Mouse (Mus musculus): ENCODE measurements around the gene Rps6kb2.

Rps6kb2 gene

DNA sequence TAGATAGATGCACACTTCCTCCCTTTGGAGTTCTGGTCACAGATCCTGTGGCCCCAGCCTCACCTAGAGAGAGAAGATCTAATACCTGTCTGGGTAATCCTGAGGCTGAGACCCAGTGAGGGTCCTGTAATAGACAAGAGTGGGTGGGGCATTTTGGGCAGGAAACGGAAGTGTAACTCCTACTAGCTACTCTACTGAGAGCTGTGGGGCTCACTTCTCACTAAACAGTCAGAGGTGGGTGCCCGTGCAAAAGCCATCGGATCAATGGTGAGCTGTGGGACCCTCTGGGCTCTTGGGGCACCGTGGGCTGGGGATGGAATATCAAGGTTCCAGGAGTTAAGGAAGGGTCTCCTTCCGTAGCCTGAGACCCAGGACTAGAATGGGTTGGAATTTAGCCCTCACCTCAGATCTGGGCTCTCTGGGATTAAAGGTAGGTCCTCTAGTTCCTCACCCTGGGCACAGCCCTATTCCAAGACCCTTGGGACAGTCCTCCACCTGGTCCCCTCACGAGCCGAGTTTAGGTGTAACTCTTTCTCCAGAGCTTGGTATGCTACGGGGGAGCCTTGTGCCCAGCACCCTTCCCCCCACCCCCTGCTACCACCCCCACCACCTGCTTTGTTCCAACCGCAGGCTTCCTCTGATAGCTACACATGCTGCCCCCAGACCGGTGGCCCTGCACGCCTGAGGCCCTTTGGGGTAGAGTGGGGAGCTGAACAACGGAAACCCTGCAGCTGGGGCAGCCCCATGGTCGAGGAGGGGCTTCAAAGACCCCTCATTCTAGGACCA, 8.5 kb downstream of the Rps6kb2 start:
- DNase-seq (ENCODE audit: low read depth), result no peak

DNA sequence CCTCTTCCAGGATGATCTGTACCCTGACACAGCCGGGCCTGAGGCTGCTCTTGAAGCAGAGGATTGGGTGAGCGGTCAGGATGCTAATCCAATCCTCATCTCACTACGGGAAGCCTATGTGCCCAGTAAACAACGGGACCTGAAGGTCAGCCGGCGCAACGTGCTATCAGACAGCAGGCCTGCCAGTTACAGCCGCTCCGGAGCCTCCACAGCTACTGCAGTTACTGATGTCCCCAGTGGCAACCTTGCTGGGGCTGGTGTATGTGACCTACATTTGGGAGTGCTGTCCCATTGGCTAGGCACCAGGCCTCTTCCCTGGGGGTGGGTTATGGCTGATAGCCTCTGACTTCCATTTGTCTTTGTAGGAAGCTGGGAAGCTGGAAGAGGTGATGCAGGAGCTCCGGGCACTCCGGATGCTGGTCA, 9.9 kb downstream of the Rps6kb2 start, which contains the start of gene Ptprcap:
Ptprcap (plus strand) TSS at position 373 of the 423 bp plus-strand sequence.
- no peak for DNase-seq (ENCODE audit: low read depth)

DNA sequence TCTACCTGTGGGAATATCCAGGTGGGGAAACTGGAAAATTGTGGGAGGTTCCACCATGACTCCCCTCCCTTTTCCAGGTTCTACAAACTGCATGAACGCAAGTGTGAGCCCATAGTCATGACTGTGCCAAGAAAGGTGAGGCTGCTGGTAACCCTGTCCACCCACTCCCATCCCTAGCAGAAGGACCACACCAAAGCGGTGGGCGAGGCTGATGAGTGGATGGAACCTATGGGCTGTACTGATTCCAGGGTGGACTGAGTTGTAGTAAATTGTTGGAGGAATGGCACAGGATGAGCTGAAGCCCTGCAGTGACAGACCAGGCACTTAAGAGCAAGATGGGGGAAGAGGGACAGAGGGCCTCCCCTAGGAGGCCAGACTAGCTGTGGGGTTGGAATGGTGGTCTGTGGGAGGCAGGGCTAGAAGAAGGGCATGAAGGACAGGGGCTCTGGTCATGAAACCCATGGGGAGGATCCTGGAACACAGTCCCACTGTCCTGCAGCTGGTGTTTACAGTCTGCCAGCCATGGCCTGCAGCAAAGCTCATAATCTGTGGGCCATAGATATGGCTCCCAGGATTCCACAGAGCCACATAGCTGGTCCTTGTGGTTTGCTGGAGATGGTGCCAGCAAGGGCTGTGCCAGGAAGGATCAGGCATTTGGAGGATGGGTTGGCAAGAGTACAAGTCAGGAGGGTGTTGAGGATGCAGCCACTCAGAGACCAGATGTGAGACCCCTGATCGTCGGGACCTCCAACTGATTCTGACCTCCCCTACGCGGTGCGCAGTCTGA, 10.5 kb downstream of the Rps6kb2 start:
- DNase-seq (ENCODE audit: low read depth), result no peak

- DNase-seq (ENCODE audit: low read depth), result no peak
These were observed 11.3 kb downstream of the Rps6kb2 start for GRCm38 (mm10) chr19:4151898-4152297.

DNA sequence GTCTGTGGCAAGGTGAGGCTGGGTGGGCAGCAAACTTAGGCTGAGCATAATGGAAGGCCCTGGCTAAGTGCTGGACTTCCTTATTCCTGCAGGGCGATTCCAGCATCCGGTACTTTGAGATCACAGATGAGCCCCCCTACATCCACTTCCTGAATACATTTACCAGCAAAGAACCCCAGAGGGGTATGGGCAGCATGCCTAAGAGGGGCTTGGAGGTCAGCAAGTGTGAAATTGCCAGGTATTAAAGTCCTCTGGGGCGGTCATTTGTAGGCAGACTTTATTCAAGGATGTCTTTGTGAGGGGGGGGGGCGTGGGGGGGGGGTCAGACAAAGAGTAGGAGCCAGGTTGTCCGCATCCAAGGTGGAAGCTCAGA, 11.7 kb downstream of the Rps6kb2 start:
- DNase-seq (ENCODE audit: low read depth), result no peak

DNA sequence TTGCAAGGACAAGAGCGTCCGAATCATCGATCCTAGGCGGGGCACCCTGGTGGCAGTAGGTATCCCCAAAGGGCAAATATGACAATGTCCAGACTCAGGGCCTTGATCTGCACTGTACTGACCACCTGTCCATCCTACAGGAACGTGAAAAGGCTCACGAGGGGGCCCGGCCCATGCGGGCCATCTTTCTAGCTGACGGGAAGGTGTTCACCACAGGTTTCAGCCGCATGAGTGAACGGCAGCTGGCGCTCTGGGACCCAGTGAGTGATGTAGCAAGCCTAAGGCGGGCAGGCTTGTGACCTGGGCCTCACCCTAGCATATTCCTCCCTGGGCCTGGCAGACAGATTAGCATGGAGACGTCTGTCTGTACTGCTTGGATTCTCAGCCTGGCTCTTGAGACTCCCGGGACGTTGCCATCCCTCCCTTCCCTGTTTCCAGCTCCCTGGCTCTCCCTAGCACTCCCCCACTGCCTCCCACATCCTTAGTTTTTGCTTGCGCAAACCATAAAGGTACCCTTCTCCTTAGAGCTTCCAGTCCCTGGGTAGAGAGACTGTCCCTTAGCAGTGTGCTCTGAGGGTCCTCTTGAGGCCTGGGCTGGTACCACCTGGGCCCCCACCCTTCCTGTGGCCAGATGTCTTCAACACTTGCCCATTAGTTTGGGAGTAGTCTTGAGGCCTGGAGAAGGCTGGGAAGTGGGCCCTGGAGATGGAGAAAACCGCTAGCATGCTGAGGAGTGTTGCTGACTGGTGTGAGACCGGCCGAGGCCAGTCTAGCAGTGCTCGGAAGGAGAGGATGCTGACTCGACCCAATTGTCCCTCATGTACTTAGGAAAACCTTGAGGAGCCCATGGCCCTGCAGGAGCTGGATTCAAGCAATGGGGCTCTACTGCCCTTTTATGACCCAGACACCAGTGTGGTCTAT, 12.3 kb downstream of the Rps6kb2 start:
- no peak for DNase-seq (ENCODE audit: low read depth)

- DNase-seq (ENCODE audit: low read depth), result no peak
These were observed 13.2 kb downstream of the Rps6kb2 start for GRCm38 (mm10) chr19:4149764-4150461.

DNA sequence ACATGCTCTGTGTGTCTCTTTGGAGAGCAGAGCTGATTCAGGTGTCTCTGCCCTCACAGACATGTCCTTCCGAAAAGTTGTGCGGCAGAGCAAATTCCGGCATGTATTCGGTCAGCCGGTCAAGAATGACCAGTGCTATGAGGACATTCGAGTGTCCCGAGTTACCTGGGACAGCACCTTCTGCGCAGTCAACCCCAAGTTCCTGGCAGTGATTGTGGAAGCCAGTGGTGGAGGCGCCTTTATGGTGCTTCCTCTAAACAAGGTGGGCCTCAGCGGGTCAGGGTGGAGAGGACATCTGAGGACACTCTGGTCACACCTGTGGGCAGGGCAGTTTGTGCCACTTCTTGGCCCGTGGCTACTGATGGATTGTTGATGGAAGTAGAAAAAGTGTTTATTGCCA, 13.9 kb downstream of the Rps6kb2 start:
- DNase-seq (ENCODE audit: low read depth), result no peak

GRCm38 (mm10) chr19:4148819-4149218, 14.3 kb downstream of the Rps6kb2 start:
- no peak for DNase-seq (ENCODE audit: low read depth)

DNA sequence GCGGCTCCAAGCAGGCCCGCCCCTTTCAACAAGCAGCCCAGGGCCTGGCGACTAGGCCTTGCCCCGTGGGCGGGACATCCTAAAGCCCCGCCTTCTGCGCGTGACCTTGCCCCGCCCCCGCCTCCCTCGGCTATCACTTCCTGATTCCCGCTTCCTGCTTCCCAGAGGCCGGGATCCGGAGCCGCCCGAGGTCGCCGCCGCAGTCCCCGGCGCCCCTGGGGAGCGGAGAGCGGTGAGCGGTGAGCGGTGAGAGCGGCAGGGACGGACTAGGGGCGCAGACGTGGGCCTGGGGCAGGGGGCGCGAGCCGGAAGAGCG, 14.7 kb downstream of the Rps6kb2 start, which contains the start of gene Coro1b:
Coro1b (plus strand) TSS at position 129 of the 316 bp plus-strand sequence.
- peak; percentile 81 for DNase-seq (ENCODE audit: low read depth)

DNA sequence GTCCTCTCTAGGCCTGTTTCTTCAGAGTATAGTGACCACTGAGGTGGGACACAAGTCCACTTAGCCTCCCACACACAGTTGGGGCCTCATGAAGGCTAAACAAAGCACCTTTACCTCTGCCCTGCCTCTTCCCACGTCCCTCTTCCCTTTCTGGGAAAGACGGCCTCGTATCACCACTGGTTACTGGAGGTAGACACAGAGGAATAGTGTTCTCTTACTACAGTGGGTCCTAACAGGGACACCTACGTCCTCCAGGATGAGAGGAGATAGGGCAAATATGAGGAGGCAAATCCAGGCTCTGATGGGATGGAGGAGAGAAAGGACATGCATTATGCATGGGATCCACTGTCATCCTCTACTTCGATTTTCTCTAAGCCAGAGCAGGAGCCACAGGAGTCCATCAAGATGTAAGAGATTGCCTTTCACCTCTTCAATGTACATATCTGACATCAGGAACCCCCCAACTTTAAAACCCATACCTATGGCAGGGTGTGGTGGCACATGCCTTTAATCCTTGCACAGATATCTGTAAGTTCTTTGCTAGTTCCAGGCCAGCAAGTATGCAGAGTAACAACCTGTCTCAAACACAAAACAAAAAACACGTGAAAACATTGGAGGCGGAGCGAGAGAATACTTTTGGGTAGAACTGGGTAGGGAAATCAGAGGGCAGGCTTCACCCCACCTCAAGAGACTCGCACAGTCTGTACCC, 15.2 kb downstream of the Rps6kb2 start:
- no peak for DNase-seq (ENCODE audit: low read depth)

DNA sequence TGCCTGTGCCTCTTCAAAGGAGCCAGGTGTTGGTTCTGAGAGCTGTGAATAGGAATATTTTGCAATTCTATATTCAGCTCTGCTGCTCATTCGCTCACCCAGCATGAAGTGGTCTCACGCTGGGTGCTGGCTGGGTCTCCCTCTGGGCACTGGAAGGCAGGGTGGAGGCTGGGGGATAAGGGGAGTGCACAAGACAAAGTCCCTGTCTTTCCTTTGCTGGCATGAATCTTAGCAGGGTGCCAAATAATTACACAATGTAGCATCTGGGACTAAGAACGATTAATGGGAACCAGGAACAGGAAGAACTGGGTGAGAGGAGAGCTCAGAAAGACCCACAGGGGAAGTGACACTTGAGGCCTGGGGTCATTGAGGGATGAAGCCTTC, 16.1 kb downstream of the Rps6kb2 start:
- no peak for DNase-seq (ENCODE audit: low read depth)

GRCm38 (mm10) chr19:4146366-4147021, 16.7 kb downstream of the Rps6kb2 start:
- DNase-seq (ENCODE audit: low read depth), result no peak

DNA sequence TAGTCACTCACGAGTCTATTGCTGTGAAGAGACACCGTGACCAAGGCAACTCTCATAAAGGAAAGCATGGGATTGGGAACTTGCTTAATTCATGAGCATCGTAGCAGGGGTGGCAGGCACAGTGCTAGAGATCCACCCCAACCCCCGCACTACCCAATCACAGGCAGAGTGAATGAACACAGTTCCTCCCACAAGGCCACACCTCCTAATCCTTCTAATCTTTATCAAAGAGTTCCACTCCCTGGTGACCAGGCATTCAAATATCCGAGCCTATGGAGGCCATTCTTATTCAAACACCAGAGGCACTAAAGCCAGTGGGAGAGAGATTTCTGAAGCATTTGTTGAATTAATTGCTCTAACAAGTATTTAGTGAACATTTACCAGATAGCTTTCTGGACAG, 17.2 kb downstream of the Rps6kb2 start:
- DNase-seq (ENCODE audit: low read depth), result no peak

DNA sequence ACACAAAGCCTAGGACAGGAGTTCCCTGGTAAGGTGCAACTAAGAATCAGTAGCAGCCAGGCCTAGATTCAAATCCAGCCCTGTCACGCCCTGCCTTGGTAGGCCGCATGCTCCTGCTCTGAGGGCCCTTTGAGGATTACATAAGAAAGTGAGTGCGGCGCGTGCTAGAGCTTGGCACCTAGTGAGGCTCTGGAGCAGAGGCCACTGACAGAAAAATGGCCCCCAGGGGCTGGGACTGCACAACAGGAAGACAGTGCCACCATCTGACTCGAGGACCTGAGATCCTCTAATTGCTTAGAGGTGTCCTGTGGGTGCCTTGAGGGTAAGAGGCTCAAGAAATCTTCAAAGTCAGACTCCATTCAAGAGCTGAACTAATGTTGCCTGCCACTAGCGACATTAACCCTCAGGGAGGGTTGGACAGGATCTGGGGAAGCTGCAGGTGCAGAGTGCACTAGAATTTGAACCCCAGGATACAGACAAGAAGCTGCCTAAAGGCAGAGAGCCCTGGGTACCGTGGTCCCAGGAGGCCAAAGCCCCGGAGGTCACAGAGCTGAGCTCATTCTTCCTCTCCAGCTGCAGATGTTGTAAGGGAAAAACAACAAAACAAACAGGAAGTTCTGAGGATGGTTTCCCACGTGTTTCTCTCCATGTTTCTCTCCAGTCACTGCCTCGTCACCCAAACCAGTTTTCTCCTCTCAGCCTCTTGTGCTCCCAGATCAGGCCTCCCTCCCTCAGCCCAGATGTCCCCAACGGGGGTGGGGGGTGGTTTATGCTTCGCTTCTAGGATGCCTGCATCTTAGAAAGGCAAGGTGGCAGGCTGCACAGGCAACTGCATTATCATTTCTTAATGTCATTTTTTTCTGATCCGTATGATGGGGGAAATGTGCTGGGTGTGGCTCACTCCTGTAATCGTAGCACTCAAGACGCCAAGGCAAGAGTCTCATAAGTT, 18.3 kb downstream of the Rps6kb2 start:
- no peak for DNase-seq (ENCODE audit: low read depth)

- no peak for DNase-seq (ENCODE audit: low read depth)
These were observed 19.3 kb downstream of the Rps6kb2 start, which contains the start of gene Cabp4 for GRCm38 (mm10) chr19:4143759-4144268. Gene Cabp4 (minus strand): TSS chr19:4144033.

GRCm38 (mm10) chr19:4142416-4143173, 20.6 kb downstream of the Rps6kb2 start:
- no peak for DNase-seq (ENCODE audit: low read depth)

GRCm38 (mm10) chr19:4140147-4140546, 23.0 kb downstream of the Rps6kb2 start:
- no peak for DNase-seq (ENCODE audit: low read depth)
